Mouse (Mus musculus) midbrain, postnatal 0 days (tissue): ENCODE measurements around the gene Hist1h2bh. TPM values are rescaled to one million over a fixed set of nuclear protein-coding genes. Genes with fewer than 3 reads are reported as not detected.
"Not testable (repeated sequence)": the region's sequence is repeated elsewhere in the genome, so short reads cannot be mapped to it uniquely, and the experiment has no call there.

Source experiments
- ATAC-seq: fragments of 200-750 bp; cut with Nextera tagmentation; 2 replicates; pipeline ENCODE4 v1.8.0; 2017; ENCODE audit warnings: moderate number of reproducible peaks, mild to moderate bottlenecking, moderate TSS enrichment, moderate library complexity; ENCODE audit not compliant: low FRiP score
- DNase-seq: peaks from one replicate; pipeline ENCODE4 v3.0.0-alpha.2; 2015; ENCODE audit warnings: low spot score
- H3K27ac ChIP-seq: fragments of 300-500 bp; sonication (generic); 2 replicates; pipeline ENCODE4 v1.5.1; 2014; ENCODE audit warnings: low read depth, mild to moderate bottlenecking, low read length, mixed read lengths
- H3K27me3 ChIP-seq: fragments of 300-500 bp; sonication (generic); 2 replicates; pipeline ENCODE4 v1.6.1; 2014; ENCODE audit warnings: low read length, control low read depth, mixed read lengths; ENCODE audit not compliant: insufficient read depth
- H3K36me3 ChIP-seq: fragments of 300-500 bp; sonication (generic); 2 replicates; pipeline ENCODE4 v1.6.1; 2014; ENCODE audit warnings: low read length, control low read depth, mixed read lengths; ENCODE audit not compliant: insufficient read depth
- H3K4me1 ChIP-seq: fragments of 300-500 bp; sonication (generic); 2 replicates; pipeline ENCODE4 v1.6.1; 2014; ENCODE audit warnings: mild to moderate bottlenecking, control low read depth, antibody characterized with exemption, low read length, mixed read lengths; ENCODE audit not compliant: insufficient read depth
- H3K4me2 ChIP-seq: fragments of 300-500 bp; sonication (generic); 2 replicates; pipeline ENCODE4 v1.6.1; 2014; ENCODE audit warnings: low read depth, mild to moderate bottlenecking, low read length, mixed read lengths; ENCODE audit not compliant: poor library complexity, severe bottlenecking
- H3K4me3 ChIP-seq: fragments of 300-500 bp; sonication (generic); 2 replicates; pipeline ENCODE4 v1.5.1; 2014; ENCODE audit warnings: low read depth, mild to moderate bottlenecking, low read length, moderate library complexity
- H3K9ac ChIP-seq: fragments of 300-500 bp; sonication (generic); replicated peaks from 2 replicates; pipeline ENCODE4 v1.6.1; 2014; ENCODE audit warnings: mild to moderate bottlenecking, low read length, moderate library complexity, mixed read lengths; ENCODE audit not compliant: poor library complexity, severe bottlenecking
- H3K9me3 ChIP-seq: fragments of 300-500 bp; sonication (generic); 2 replicates; pipeline ENCODE4 v1.6.1; 2016; ENCODE audit warnings: low read length, control low read depth
- CTCF ChIP-seq: IDR thresholded peaks from 2 replicates; pipeline ENCODE4 v1.5.1; 2016; ENCODE audit warnings: antibody characterized with exemption, mild to moderate bottlenecking
- WGBS: fragments of 180-500 bp; shearing (Covaris S2); extraction: QIAGEN DNeasy Blood & Tissue Kit; methylation state at CpG from one replicate; pipeline ENCODE4 v1.1.7; 2014; 5-methylcytosine and 5-hydroxymethylcytosine counted together
- polyA plus RNA-seq: library from polyadenylated mRNA; unstranded; fragments of >200 nt; fragmentation: Nextera tagmentation; extraction: Ambion mirVana; gene quantifications from 2 replicates; pipeline ENCODE4 v1.2.1, GENCODE M21; 2015
- total RNA-seq: library from RNA; depleted of rRNA; stranded (reverse); fragments of >200 nt; gene quantifications from 2 replicates; pipeline ENCODE4 v1.2.3, GENCODE M21; 2014

The Hist1h2bh gene
- total and polyA plus RNA-seq, 2 experiments from 2014 or later, result 0.16 to 34.2 TPM

DNA sequence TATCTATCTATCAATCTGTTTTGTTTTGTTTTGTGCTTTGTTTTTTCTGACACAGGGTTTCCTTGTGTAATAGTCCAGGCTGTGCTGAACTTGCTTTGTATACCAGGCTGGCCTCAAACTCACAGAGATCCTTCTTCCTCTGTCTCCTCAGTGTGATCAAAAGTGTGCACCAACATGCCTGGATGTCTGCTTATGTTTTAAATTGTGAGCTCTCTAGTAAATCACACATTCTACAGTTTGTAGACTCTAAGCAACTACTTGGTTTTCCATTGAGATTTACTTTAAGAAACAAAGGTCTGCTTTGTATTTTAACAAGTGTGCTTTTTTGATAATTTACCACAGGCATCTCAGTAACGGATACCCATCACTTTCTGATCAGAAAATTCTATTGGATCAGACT, 34.6 kb upstream of the Hist1h2bh start:
- WGBS, result 98% methylated on average over 1 of the region's 1 CpGs
- no peaks in the 10 kb centered on the region for H3K9me3 ChIP-seq
- no peak overlapping the region for H3K4me2 ChIP-seq
- ATAC-seq (no peak), DNase-seq (no peak)
- no peak overlapping the region for H3K4me3 ChIP-seq
- H3K9ac ChIP-seq, result no peak overlapping the region
- TF ChIP-seq CTCF, result no peak
- H3K36me3 ChIP-seq, result no peaks in the 10 kb centered on the region
- peaks cover 10% of the 10 kb centered on the region; the same call in 1 of the 2 replicates for H3K4me1 ChIP-seq
- no peak overlapping the region for H3K27ac ChIP-seq
- H3K27me3 ChIP-seq, result no peaks in the 10 kb centered on the region

DNA sequence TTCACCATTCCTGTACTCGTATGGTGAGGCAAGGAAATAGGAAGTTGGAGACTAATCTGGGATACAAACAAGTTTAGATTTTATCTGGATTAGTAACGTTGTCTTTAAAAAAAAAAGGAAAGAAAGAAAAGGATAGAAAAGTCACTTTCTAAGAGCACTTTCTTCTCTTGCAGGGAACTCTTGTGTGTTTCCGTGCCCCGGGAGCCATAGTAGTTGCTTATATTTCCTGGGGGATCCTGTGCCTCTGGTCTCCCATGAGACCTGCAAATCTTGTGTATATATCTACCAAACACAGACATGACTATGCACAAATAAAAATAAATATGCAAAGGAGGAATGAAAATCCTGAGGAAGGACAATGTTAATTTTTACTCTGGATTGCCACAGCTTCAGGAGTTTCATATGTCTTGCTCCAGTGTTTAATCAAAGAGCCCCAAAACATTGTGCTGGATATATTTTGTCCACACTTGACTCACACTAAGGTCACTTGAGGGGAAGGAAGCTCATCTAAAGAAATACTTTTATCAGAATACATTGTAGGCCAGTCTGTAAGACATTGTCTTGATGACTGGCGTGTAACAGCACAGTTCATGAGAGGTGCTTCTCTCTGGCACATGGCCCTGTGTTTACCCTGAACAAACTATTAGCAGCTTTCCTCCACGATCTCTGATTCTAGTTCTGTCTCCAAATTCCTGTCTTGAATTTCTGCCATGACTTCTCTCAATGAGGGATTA, 33.9 kb upstream of the Hist1h2bh start:
- Histone ChIP-seq H3K9ac (no peak overlapping the region), H3K36me3 (no peaks in the 10 kb centered on the region), H3K27ac (no peak overlapping the region), H3K4me2 (0 out of 2 replicates have a peak overlapping the region, but pooled peaks have one; percentile 53), H3K4me1 (peaks cover 10% of the 10 kb centered on the region; the same call in 1 of the 2 replicates), H3K9me3 (no peaks in the 10 kb centered on the region), H3K27me3 (no peaks in the 10 kb centered on the region), H3K4me3 (no peak overlapping the region)
- DNase-seq (no peak), ATAC-seq (no peak)
- TF ChIP-seq CTCF, result no peak
- WGBS, result 55% methylated on average over 6 of the region's 6 CpGs

DNA sequence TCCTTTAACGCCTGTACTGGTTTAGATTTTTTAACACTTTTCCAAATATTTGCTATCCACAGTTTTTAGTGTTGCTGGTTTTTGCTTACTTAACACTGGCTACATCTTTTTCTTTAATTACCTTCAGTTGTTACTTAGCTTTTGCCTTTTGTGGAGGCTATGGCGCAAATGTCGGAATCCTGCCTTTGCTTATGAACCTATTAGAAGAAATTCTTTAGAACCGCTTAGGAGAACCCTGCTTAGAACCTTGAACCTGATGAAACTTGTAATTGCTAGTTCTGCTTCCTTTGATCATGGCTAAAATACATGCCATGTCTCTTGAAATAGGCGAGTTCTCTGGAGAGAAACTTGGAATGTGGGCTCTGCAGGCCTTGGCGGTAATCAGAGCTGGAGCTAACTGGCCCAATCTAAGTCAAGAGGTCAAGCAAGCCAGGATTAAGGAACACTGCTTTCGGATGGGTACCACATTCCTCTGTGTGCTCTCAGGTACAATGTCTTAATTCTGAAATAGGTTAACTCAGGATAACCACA, 33.2 kb upstream of the Hist1h2bh start:
- Histone ChIP-seq H3K27ac (no peak overlapping the region), H3K4me1 (0 out of 2 replicates have a peak, but pooled peaks cover 8% of the 10 kb centered on the region), H3K4me2 (peak overlapping the region; percentile 53), H3K4me3 (peak overlapping the region; percentile 38), H3K9me3 (no peaks in the 10 kb centered on the region), H3K36me3 (no peaks in the 10 kb centered on the region), H3K9ac (no peak overlapping the region), H3K27me3 (no peaks in the 10 kb centered on the region)
- no peak for ATAC-seq
- DNase-seq, result no peak
- TF ChIP-seq CTCF, result no peak
- 10% methylated on average over 7 of the region's 7 CpGs for WGBS

DNA sequence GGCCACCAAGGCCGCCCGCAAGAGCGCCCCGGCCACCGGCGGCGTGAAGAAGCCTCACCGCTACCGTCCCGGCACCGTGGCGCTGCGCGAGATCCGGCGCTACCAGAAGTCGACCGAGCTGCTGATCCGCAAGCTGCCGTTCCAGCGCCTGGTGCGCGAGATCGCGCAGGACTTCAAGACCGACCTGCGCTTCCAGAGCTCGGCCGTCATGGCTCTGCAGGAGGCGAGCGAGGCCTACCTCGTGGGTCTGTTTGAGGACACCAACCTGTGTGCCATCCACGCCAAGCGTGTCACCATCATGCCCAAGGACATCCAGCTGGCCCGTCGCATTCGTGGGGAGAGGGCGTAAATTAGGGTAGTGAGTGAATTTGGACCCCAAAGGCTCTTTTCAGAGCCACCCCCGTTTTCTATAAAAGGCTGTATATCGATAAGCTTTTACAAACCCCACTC, 32.7 kb upstream of the Hist1h2bh start:
- ATAC-seq, H3K9me3 ChIP-seq, H3K4me1 ChIP-seq, DNase-seq, H3K27me3 ChIP-seq, H3K36me3 ChIP-seq: not testable (repeated sequence)
- Histone ChIP-seq H3K27ac (peak overlapping the region; percentile 47; the same call in 1 of the 2 replicates), H3K4me3 (peak overlapping the region; percentile 38), H3K4me2 (peak overlapping the region; percentile 53), H3K9ac (0 out of 2 replicates have a peak overlapping the region, but pooled peaks have one; percentile 33)
- WGBS, result 0% methylated on average over 9 of the region's 40 CpGs

DNA sequence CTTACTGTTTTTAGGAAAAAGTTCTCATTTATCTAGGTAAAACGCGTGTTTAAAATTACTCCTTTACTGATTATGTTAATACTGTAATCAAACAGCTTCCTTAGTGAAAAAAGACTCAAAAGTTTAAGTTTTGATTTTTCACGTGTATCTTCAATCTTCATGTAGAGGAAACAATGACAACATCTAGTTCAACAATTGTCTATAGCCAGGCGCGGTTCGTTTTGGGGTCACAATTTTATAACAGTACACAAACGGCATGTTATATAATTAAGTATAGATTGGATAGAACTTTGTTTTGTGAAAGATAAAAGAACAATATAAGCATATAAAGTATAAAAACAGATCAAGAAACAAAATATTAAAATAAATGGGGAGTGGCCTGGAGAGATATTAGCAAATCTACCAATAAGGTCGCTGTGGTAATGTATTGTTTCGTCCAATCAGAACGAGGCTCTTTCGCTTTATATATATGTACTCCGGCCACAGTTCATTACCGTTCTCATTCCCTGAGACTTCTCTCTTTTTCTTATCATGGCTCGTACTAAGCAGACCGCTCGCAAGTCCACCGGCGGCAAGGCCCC, 32.2 kb upstream of the Hist1h2bh start, which contains the start of gene Hist1h3d:
Gene Hist1h3d, plus strand, starts transcription at position 493 of the 581 bp plus-strand sequence.
- 0 out of 2 replicates have a peak, but pooled peaks cover 8% of the 10 kb centered on the region for H3K4me1 ChIP-seq
- no peaks in the 10 kb centered on the region for H3K9me3 ChIP-seq
- WGBS, result under 1% methylated on average over 18 of the region's 18 CpGs
- no peak for TF ChIP-seq CTCF
- 0 out of 2 replicates have a peak within 1 kb of the TSS, but pooled peaks have one; percentile 33 for H3K9ac ChIP-seq
- H3K27me3 ChIP-seq, result no peaks in the 10 kb centered on the region
- peak within 1 kb of the TSS; percentile 53 for H3K4me2 ChIP-seq
- H3K4me3 ChIP-seq, result peak within 1 kb of the TSS; percentile 38
- ATAC-seq, result peak; percentile 63
- H3K36me3 ChIP-seq, result no peaks in the 10 kb centered on the region
- peak; percentile 93 for DNase-seq
- H3K27ac ChIP-seq, result peak within 1 kb of the TSS; percentile 67

DNA sequence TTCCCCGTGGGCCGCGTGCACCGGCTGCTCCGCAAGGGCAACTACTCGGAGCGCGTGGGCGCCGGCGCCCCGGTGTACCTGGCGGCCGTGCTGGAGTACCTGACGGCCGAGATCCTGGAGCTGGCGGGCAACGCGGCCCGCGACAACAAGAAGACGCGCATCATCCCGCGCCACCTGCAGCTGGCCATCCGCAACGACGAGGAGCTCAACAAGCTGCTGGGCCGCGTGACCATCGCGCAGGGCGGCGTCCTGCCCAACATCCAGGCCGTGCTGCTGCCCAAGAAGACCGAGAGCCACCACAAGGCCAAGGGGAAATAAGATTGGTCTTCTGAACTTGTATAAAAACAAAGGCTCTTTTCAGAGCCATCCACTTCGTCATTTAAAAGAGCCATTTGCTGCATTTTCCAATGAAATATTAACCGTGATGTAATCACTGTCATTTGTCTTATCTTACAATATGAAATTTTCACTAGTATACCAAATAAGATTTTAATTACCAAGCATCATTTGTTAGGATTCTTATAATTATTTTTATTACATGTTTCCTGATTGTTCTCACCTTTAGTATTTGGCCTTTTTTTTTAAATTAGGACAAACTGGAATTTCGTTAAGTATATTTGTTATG, 31.5 kb upstream of the Hist1h2bh start:
- H3K9me3 ChIP-seq, H3K4me1 ChIP-seq, H3K36me3 ChIP-seq, H3K9ac ChIP-seq, DNase-seq, H3K27me3 ChIP-seq: not testable (repeated sequence)
- WGBS, result under 1% methylated on average over 6 of the region's 39 CpGs
- Histone ChIP-seq H3K4me3 (peak overlapping the region; percentile 30), H3K27ac (peak overlapping the region; percentile 67), H3K4me2 (peak overlapping the region; percentile 54)
- ATAC-seq, result peak; percentile 45

DNA sequence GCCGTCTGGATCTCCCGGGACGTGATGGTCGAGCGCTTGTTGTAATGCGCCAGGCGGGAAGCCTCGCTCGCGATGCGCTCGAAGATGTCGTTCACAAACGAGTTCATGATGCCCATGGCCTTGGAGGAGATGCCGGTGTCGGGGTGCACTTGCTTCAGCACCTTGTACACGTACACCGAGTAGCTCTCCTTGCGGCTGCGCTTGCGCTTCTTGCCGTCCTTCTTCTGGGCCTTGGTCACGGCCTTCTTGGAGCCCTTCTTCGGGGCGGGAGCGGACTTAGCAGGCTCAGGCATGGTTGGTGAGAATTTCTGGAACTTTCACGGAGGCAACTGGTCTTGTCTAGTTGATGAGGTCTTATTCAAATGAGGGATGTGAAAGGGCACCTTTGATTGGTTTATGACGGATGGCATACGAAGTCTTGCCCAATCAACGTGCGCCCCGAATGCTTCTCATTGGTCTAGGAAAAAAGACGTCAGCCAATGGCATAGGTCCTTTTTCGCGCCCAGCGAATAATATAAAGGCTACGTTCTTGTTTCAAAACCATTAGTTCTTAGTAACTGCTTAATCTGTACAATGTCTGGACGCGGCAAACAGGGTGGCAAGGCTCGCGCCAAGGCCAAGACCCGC, 30.8 kb upstream of the Hist1h2bh start, which contains the start of the genes Hist1h2bf and Hist1h2ad:
Gene Hist1h2bf, minus strand, starts transcription at position 299 of the 627 bp plus-strand sequence.
Gene Hist1h2ad, plus strand, starts transcription at position 484 of the 627 bp plus-strand sequence.
- peak; percentile 93 for ATAC-seq
- H3K4me1 ChIP-seq, H3K9me3 ChIP-seq, H3K36me3 ChIP-seq, H3K27me3 ChIP-seq, H3K9ac ChIP-seq: not testable (repeated sequence)
- Histone ChIP-seq H3K4me2 (peak within 1 kb of the TSS; percentile 54), H3K27ac (peak within 1 kb of the TSS; percentile 67), H3K4me3 (peak within 1 kb of the TSS; percentile 38)
- peak; percentile 99 for DNase-seq
- WGBS, result under 1% methylated on average over 22 of the region's 42 CpGs
